Mouse (Mus musculus) cortical plate, adult 2 months (tissue): ENCODE measurements around the gene Frmd4b.

Source experiments
- CTCF ChIP-seq: fragments of 200-500 bp; IDR thresholded peaks from 2 replicates; pipeline ENCODE4 v1.5.1; 2011; ENCODE audit warnings: mild to moderate bottlenecking, control low read depth, low read length; ENCODE audit not compliant: insufficient read depth; ENCODE audit errors: extremely low read depth
- POLR2A ChIP-seq: fragments of 200-500 bp; IDR thresholded peaks from 2 replicates; pipeline ENCODE4 v1.6.1; 2011; ENCODE audit warnings: mild to moderate bottlenecking, low read length, control low read depth; ENCODE audit not compliant: insufficient read depth; ENCODE audit errors: extremely low read depth

DNA sequence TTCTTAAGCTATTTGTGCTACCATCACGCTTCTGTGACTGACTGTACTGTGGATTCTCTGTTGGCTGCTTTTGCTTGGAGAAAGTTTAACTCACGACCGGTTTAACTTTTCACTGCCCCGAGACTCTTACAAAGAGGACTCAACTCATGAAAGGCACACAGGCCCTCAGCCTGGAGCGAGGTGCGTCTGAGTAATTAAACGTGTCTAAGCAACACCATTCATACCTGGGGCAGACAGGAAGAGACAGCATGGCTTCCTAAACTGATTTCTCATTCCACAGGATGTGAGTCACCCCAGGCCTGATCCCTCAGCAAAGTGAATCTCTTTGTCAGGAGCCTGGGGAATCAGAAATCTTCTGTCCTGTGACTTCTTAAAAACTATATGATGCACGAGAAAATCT is 106.6 kb downstream of the Frmd4b start:
- TF ChIP-seq CTCF, result no peak
- no peak for TF ChIP-seq POLR2A
